Mouse (Mus musculus): ENCODE results near the gene Zswim3.

Zswim3 gene

DNA sequence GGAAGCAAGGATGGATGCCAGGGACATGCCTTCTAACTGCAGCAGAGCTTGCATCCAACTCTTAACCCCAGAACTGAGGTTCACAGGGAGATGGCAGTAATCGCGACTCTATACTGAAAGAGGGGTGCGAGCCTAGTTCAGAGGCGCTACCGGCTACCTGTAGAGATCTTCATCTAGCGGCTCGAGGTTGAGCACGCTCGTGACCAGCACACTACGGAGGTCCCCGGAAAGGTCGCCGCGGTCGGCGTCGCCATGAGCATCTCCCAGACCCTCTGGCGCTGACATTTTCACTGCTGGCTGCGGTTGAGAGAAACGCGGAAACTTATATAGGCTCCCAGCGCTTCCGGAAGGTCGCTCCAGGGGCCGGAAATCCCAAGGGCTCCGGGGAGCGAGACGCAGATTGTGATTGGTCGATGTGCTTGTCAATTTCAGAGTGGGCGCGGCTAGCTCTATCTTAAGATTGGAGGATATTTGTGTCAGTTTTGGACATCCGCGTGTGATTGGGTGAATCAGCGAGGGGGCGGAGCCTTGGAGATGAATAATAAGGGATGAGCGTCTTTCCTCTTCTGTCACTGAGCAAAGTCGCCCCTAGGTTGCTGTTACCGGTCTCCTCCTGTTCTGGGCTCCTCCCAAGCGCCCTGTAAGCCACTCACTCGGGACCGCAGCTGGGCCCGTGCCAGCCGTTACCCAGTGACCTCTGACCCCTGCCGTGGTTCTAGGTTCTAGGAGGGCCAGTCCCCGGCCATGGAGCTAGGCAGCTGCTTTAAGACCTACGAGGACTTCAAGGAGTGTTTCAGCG lies at the start of gene Zswim3, which contains the start of gene Acot8:
Gene Zswim3 (plus strand): TSS at position 566 of the 799 bp plus-strand sequence.
Gene Acot8 (minus strand): TSS at position 350 of the 799 bp plus-strand sequence.
- DNase-seq (ENCODE audit: low spot score in 2 of 2): peak; percentile 96 to 99

DNA sequence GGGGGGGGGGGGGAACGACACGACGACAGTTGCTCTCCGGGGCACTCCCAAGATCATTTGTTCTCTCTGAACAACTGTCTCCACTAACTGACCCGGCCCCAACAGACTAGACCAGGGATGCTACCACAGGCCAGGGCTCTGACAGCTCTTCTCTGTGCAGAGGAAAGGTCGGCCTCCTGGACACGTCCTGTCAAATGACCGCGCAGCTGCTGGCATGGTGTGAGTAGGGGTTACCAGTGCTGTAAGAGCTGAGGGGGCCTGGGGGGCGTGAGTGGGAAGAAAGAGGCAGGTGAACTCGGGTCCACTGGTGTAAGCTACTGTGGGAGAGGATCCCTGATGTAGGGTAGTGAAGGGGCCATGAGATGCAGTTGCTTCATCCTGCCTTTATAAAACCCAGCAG lies 47.1 kb upstream of the Zswim3 start:
- no peak for DNase-seq (ENCODE audit: low spot score in 2 of 2)

DNA sequence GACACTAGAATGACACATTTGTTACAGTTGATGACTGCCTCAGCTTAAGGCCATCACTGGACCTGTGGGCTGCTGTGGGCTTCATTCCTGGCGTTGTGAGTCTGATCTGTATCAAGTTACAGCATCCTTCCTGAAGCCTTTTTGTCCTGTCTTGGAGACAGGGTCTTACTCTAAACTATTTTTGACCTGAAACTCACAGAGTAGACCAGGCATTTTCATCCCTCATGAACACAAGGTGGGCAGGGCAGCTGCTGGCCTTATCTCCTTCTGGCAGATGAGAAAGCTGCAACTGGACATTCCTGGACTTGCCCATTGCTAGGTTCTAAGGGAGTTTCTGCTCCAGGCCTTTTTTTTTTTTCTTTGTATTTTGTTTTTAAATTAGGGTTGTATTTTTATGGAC lies 46.2 kb upstream of the Zswim3 start:
- DNase-seq (ENCODE audit: low spot score in 2 of 2): no peak

DNA sequence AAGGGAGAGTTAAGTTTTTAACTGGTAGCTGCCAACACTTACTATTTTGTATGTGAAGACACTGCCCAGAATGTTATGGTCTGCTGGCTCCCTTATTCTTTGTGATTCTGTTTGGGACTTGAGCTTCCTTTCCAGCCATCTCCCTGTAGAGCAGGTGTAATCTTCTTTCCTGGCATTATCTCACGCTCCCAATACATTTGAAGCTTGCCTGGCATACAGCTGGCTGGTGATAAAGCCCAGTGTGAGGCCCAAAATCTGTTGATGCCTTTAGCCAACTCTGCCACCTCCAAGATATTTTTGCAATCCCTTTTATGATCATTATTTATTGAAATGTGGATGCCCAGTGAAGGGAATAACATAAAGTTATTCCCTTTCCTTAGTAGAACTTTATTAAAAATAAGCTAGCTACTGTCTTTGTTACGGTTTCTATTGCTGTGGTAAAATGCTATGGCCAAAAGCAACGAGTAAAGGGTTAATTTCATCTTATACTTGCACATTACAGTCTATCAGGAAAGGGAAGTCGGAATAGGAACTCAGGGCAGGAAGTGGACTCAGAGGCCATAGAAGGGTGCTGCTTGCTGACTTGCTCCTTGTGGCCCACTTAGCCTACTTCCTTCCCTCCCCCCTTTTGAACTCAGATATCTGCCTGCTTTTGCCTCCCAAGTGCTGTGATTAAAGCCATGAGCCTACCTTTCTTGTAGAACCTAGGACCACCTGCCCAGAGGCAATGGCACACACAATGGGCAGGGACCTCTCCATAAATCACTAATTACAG lies 44.7 kb upstream of the Zswim3 start:
- no peak for DNase-seq (ENCODE audit: low spot score in 2 of 2)

DNA sequence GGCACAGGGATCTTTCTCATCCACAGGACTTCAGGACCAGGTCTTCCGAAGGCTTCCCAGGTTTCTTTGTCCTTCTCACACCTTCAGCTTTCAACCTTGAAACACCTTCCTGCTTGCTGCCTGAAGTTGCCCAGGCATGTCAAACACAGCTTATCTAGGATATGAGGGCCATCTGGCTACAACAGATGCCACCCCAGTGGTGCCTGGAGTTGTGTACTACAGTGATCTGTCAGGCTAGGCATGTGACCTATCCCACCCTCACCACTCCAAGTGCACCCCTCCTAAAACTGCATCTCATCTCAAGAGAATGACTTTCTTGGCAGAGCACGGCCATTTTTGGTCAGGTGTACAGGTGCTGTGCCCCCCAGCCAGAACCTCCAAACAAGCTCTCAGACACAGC lies 43.4 kb upstream of the Zswim3 start:
- DNase-seq (ENCODE audit: low spot score in 2 of 2): no peak

DNA sequence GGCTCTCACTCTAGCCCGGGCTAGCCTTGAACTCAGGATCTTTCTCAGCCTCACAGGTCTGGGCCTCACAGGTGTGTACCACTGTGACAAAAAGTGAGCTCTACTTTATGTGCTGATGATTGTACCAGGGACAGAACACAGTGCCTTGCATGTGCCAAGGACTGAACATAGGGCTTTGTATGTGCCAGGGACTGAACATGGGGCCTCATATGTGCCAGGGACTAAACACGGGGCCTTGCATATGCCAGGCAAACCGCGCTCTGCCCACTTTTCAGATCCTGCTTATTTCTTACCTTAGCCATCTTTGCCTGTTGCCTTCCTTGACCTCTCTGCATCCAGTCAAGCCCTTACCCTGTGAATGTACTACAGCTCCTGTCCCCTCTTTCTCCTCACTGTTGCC lies 42.9 kb upstream of the Zswim3 start:
- DNase-seq (ENCODE audit: low spot score in 2 of 2): no peak

DNA sequence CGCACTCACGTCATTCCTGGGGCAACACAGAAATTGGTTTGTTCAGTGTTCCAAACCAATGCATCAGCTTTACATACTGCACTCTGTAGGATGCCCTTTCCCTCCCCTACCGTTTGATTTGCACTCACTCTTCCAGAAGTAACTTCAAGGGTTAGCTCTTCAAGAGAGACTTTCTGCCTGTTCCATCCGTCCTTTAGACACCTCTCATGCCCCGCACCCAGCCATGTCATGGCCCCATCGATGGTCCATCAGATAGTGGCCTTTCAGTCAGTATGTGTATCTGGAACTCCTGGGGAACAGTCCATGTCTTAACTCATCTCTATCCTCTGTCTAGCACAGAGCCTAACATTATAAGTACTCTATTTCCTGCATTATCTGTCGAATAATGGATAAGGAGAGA lies 42.3 kb upstream of the Zswim3 start:
- no peak for DNase-seq (ENCODE audit: low spot score in 2 of 2)

DNA sequence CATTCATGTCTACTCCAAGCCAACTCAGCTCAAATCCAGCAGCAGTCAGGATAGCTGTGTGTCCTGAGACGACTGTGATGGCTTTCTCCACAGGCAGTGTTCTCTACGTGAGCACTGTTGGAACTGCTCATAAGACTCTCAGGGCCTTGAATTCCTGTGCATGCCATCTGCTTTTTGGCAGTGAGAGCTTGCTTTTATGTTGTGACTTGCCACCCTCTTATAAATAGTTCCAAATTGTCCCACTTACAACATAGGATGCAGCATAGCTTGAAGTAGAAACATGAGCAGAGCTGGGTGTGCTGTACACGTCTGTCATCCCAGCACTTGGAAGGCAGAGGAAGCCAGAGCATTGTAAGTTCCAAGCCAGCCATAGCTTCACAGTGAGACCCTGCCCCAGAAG lies 39.1 kb upstream of the Zswim3 start:
- no peak for DNase-seq (ENCODE audit: low spot score in 2 of 2)

DNA sequence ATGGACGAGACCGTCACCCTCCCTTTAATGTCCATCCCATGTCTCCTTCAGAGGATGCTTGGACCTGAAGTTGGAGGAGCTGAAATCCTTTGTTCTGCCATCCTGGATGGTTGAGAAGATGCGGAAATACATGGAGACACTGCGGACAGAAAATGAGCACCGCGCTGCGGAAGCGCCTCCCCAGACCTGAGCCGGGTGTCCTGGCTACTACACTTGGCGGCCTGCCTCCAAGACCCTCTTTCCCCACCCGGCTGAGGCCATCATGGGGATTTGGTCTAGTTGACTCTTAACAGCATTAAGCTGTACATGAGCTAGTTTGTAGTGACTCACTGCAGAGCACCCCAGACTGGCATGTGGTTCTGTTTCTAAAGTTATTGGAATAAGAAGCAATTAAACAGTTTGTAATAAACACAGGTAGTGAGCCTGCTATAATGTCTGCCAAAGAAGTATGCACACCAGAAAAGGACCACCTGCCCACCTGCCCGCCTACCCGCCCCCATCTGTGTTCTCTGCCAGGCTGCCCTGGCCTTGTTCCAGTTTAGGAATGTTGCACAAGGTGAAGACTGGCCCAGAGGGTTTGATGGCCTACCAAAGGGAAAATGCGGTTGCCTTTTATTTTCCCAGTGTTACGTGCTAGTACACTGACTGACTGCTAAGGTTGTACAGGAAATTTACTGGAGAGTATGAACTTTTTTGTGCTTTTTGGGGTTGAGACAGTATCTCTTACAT lies 36.9 kb upstream of the Zswim3 start:
- no peak for DNase-seq (ENCODE audit: low spot score in 2 of 2)

DNA sequence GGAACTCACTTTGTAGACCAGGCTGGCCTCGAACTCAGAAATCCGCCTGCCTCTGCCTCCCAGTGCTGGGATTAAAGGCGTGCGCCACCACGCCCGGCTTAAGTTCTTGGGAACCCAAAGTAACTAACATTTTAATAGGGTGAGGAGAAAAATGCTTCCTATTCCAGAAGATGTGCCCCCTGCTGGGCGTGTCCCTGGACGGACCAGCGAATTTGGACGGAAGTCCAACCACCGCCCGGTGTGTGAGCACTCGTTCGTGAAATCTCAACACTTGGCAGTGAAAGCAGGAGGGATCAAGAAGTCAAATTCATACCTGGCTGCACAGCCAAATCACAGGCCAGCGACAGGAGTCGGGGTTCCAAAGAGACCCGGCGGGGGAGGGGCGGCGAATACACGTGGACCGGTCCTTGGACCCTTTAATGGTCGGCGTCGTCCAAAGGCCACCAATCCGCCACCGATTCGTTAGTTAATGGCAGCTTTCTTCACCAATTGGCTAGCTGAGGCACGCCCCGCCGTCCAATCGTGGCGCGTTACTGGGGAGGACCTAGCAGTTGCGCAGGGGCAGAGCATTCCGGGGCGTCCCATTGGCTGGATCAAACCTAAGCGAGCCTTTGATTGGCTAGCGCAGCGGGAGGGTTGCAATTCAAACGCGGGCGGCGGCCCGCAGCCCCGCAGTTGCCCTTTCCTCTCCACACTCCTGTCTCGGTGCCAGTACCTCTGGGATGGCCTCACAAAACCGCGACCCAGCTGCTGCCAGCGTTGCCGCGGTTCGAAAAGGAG lies 35.5 kb upstream of the Zswim3 start, which contains the start of gene Ube2c:
Gene Ube2c (plus strand): TSS at position 641 of the 780 bp plus-strand sequence.
- peak; percentile 93 to 97 for DNase-seq (ENCODE audit: low spot score in 2 of 2)

DNA sequence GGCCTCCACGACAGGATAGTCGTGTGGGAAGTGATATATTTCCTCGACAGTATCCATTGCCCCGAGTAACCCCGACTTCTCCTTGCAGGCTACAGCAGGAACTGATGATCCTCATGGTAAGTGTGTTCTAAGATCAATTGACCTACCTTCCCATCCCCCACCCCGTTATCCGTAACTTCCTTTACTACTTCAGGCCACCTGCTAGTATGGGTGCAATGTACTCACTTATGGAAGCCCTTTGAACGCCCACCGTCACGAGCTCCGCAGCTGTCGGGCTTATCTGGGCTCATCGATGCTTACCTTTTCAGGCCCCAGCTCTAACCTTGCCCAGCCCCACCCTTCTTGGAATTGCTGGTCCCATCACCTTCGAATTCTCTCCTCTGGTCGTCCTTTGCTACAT lies 34.6 kb upstream of the Zswim3 start:
- DNase-seq (ENCODE audit: low spot score in 2 of 2): no peak

DNA sequence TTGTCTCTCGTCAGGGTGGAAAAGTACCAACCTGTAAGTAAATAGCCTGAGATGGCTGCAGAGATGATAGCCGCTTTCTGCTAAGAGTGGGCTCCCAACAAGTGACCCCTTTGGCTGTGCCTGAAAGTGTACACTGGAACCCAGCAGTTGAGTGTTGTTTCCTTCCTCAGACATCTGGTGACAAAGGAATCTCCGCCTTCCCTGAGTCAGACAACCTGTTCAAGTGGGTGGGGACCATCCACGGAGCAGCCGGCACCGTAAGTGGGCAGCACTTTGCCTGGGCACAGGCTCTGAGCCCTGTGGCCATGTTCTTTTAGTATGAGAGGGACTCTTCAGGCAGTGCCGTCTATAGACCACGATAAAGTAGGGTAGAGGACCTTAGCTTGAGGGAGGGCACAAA lies 33.8 kb upstream of the Zswim3 start:
- no peak for DNase-seq (ENCODE audit: low spot score in 2 of 2)

DNA sequence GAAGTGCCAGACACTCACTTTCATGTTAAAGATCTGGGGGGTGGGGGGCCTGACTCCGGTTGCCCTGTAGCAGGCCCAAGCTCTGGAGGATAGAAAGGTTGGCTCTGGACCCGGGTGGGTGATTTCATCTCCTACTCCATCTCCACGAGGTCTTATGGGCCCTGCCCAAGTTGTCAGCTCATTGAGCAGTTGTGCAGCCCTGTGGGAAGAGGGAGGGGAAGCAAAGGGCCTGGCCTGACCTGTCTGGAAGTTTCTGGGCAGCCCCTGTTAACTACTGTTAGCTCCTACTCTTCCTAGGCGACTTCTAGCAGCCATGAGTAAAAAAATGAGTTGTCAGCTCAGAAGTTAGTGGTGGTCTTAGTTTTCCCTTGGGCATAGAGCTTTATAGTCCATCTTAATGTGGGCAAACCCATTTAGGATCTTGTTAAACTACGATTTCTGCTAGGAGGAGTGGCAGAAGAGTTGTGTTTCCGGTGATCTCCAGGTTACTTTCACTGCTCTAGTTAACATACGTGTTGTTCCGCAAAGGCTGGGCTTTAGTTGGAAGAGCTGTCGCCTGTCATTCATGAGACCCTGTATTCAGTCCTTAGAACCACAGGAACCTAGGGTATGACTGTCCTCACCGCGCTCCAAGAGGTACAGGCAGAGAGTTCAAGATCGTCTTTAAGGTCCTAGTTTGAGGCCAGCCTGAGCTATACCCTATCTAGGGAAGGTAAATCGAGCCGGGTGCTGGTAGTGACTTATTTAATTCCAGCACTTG lies 31.5 kb upstream of the Zswim3 start:
- no peak for DNase-seq (ENCODE audit: low spot score in 2 of 2)

DNA sequence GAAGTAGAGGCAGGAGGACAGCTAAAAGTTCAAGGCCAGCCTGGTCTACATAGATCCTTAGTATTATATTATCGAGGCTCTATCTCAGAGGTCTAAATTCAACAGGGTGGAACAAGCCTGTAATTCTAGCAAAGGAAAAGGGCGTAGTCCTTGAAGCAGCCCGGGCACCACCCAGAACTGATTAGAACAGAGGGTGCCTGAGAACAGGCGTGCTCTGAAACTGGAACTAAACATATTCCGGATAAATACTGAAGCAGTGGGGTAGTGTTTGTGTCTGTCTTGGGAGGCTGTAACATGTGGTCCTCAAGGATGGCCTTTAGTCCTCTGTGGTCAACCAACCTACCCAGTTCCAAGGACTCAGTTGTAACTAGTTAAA lies 30.9 kb upstream of the Zswim3 start:
- DNase-seq (ENCODE audit: low spot score in 2 of 2): no peak

DNA sequence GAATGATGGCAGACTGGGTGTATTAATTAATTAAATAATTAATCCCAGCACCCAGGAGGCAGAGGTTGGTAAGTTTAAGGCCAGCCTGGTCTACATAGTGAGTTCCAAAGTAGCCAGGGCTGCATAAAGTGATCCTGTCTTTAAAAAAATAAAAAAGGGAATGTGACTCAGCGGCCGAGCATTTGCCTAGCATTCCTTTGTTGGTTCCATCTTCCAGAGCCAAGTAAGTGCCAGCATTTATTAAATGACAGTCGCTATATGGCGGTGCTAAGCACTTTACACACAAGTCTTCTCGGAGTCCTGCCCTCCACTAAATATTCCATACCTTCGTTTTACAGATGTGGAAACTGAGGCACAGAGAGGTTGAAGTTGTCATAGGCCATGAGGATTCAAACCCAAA lies 28.8 kb upstream of the Zswim3 start:
- no peak for DNase-seq (ENCODE audit: low spot score in 2 of 2)

DNA sequence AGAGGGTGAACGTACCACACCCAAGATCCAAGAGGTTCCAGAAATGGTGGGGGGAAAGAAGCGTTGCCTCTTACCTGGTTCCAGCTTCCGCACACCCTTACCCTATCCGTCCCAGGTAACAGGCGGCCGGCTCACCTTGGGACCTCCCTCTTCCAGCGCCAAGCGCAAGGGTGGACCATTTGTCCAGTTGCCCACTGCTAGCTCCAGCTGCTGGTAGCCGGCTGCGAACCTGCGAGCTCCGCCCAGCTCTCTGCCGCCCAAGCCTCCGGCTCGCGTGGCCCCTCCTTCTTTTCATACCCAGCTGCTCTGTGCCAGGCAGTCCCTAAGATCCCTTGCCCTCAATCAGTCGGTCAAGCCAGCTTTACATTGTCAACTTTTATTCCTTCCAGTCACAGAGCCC lies 28.1 kb upstream of the Zswim3 start:
- DNase-seq (ENCODE audit: low spot score in 2 of 2): no peak

DNA sequence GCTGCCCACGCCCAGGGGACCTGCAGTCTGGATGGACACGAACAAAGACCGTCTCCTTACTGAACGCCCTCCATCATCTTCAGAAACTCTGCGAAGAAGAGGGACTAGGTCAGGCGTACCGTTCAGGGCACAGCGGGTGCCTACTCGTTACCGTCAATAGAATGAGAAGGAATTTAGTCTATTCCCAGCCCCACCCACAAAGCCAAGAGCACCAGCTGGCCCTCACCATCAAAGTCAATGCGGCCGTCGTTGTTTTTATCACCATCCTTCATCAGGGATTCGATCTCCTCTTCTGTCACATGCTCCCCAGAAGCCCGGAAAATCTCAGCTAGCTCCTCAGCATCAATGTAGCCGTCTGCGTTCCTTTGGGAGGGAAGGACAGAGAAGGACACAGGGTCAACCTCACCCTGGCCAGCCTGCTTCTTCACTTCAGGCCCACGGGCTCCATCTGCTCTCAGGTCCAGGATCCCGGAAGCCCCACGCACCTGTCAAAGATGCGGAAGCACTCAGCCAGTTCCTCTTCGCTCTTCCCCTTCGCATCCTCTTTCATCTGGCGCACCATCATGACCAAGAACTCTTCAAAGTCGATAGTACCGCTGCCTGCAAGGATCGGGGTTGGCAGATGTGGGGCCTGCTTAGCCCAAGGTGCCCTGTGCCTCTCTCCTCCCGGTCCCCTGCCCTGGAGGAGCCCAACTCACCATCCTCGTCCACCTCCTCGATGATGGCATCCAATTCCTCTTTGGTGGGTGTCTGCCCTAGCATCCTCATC lies 27.5 kb upstream of the Zswim3 start:
- no peak for DNase-seq (ENCODE audit: low spot score in 2 of 2)

DNA sequence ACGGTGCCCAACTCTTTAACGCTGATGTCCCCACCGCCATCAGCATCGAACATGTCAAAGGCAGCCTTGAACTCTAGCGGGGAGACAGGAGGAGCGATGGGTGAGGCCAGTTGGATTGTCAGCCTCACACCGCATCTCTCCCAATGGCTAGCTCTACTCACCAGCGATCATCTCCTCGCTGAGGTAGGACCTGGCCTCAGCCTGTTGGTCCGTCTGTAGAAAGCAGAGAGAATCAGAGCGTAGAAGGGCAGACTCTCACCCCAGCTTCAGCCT lies 26.9 kb upstream of the Zswim3 start:
- no peak for DNase-seq (ENCODE audit: low spot score in 2 of 2)

DNA sequence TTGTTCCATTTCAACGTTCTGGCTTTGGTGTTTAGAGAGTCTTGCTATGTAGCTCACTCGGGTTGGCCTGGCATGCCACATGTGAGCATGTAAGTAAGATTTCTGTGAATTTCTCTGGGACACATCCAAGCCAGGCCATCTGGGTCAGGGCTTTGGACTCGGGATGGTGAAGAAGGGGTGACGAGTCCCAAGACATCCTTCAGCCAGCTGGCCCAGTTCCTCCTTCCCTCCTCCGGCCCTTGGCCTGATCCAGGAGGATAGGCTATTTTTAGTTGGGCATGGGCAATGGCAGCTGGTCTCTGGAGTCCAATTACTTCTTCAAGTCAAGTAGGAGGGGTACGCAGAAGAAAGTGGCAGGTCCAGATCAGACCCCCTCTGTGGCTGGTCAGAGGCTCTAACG lies 26.1 kb upstream of the Zswim3 start:
- DNase-seq (ENCODE audit: low spot score in 2 of 2): no peak

DNA sequence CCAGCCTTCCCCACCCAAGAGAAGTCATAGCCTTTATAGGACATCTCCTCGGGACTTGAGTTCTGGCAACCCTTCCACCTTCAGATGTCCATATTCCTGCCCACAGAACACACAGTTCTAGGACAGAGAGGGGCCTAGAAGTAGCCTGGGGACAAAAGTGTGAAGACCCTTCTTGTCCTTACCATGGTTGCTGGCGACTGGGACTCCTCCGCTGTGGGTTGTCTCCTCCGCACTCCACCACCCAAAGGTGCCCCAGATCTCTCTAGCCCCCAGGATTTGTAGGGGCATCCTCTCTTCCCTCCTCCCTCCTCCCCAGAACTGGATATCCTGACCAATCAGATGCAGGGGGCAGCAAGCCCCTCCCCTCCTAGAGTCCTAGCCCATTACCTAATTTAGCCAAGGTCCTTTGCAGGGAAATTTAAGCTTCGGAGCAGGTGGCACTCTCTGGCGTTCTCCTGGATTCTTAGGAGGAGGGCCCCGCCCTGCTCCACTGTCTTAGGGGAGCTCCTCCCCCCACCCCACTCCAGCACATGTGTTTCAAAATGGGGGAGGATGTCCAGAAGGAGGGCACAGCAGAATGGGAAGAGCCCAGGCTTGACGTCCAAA lies 25.3 kb upstream of the Zswim3 start, which contains the start of gene Tnnc2:
Gene Tnnc2 (minus strand): TSS at position 487 of the 606 bp plus-strand sequence.
- no peak for DNase-seq (ENCODE audit: low spot score in 2 of 2)
